Mouse (Mus musculus) macrophage (primary cell): ENCODE measurements around the gene Krt26. TPM values are rescaled to one million over a fixed set of nuclear protein-coding genes. Genes with fewer than 3 reads are reported as not detected.

ENCODE experiments used
- H3K27ac ChIP-seq: fragments of 350-480 bp; formaldehyde crosslinking; 2 replicates; pipeline ENCODE4 v1.9.0; 2021
- H3K36me3 ChIP-seq: fragments of 350-480 bp; formaldehyde crosslinking; 2 replicates; pipeline ENCODE4 v1.9.0; 2021; ENCODE audit errors: inconsistent target
- H3K4me3 ChIP-seq: fragments of 350-480 bp; formaldehyde crosslinking; 2 replicates; pipeline ENCODE4 v1.9.0; 2021; ENCODE audit errors: inconsistent target
- H3K79me2 ChIP-seq: fragments of 350-480 bp; formaldehyde crosslinking; 2 replicates; pipeline ENCODE4 v1.9.0; 2021; ENCODE audit errors: inconsistent target
- WGBS: methylation state at CpG from one replicate; pipeline ENCODE4 v1.1.7; 2026; ENCODE audit warnings: inconsistent platforms; ENCODE audit not compliant: missing documents; 5-methylcytosine and 5-hydroxymethylcytosine counted together
- polyA plus RNA-seq: library from polyadenylated mRNA; stranded (reverse); fragments of 250-400 nt; gene quantifications from 3 replicates; pipeline ENCODE4 v1.2.4, GENCODE M21; 2018; ENCODE audit warnings: inconsistent platforms
- total RNA-seq, 78 experiments: library from RNA; depleted of rRNA; stranded (reverse); fragments of 250-400 nt; gene quantifications; 1 replicate in 9 of 78; 2 replicates in 24 of 78; 3 replicates in 43 of 78; 4 replicates in 2 of 78; pipeline ENCODE4 v1.2.4; 2018; ENCODE audit warnings: inconsistent platforms in 56 of 78

Gene Krt26
- total RNA-seq (2018; cell fraction: chromatin; rRNA removed) = not detected
- total RNA-seq (2018; cell fraction: cytosol; rRNA removed) = not detected
- not detected for total RNA-seq (2018; cell fraction: nucleus; rRNA removed)
- polyA plus RNA-seq = not detected in 3 replicates

GRCm38 (mm10) chr11:99337866-99338265 lies at the start of gene Krt26:
Krt26 (minus strand) TSS chr11:99337966.
- Histone ChIP-seq H3K27ac (no peak within 1 kb of the TSS), H3K36me3 (no peaks in the 10 kb centered on the region), H3K4me3 (no peak within 1 kb of the TSS), H3K79me2 (no peaks in the 10 kb centered on the region)
- WGBS = 100% methylated on average over 9 of the region's 11 CpGs

- Histone ChIP-seq H3K4me3 (peak overlapping the region; percentile 47), H3K27ac (0 out of 2 replicates have a peak overlapping the region, but pooled peaks have one; percentile 32), H3K36me3 (no peaks in the 10 kb centered on the region), H3K79me2 (no peaks in the 10 kb centered on the region)
- 5% methylated on average over 69 of the region's 71 CpGs for WGBS
Measured at GRCm38 (mm10) chr11:99385813-99386721, 48.3 kb upstream of the Krt26 start.

- WGBS = 11% methylated on average over 5 of the region's 5 CpGs
- no peak overlapping the region for H3K27ac ChIP-seq
- no peaks in the 10 kb centered on the region for H3K36me3 ChIP-seq
- no peak overlapping the region for H3K4me3 ChIP-seq
- no peaks in the 10 kb centered on the region for H3K79me2 ChIP-seq
Measured at GRCm38 (mm10) chr11:99379568-99379967, 41.8 kb upstream of the Krt26 start.

GRCm38 (mm10) chr11:99374803-99375202 lies 37.0 kb upstream of the Krt26 start, which contains the start of gene Krt28:
Krt28 (minus strand) TSS chr11:99374903.
- Histone ChIP-seq H3K27ac (no peak within 1 kb of the TSS), H3K79me2 (no peaks in the 10 kb centered on the region), H3K36me3 (no peaks in the 10 kb centered on the region), H3K4me3 (no peak within 1 kb of the TSS)
- WGBS = 88% methylated on average over 13 of the region's 13 CpGs

GRCm38 (mm10) chr11:99369853-99370451 lies 32.2 kb upstream of the Krt26 start:
- Histone ChIP-seq H3K27ac (no peak overlapping the region), H3K4me3 (no peak overlapping the region), H3K36me3 (no peaks in the 10 kb centered on the region), H3K79me2 (no peaks in the 10 kb centered on the region)
- WGBS = 62% methylated on average over 8 of the region's 8 CpGs

- no peak overlapping the region for H3K4me3 ChIP-seq
- no peaks in the 10 kb centered on the region for H3K36me3 ChIP-seq
- 31% methylated on average over 3 of the region's 3 CpGs for WGBS
- H3K27ac ChIP-seq = no peak overlapping the region
- H3K79me2 ChIP-seq = no peaks in the 10 kb centered on the region
Measured at GRCm38 (mm10) chr11:99369229-99369628, 31.5 kb upstream of the Krt26 start.

GRCm38 (mm10) chr11:99366791-99367190 lies 29.0 kb upstream of the Krt26 start:
- no peaks in the 10 kb centered on the region for H3K79me2 ChIP-seq
- H3K4me3 ChIP-seq = no peak overlapping the region
- WGBS = 48% methylated on average over 8 of the region's 10 CpGs
- no peak overlapping the region for H3K27ac ChIP-seq
- no peaks in the 10 kb centered on the region for H3K36me3 ChIP-seq

GRCm38 (mm10) chr11:99364412-99364811 lies 26.6 kb upstream of the Krt26 start:
- Histone ChIP-seq H3K79me2 (no peaks in the 10 kb centered on the region), H3K4me3 (no peak overlapping the region), H3K36me3 (no peaks in the 10 kb centered on the region), H3K27ac (no peak overlapping the region)
- 25% methylated on average over 7 of the region's 9 CpGs for WGBS

GRCm38 (mm10) chr11:99361423-99361822 lies 23.7 kb upstream of the Krt26 start:
- Histone ChIP-seq H3K36me3 (no peaks in the 10 kb centered on the region), H3K79me2 (no peaks in the 10 kb centered on the region), H3K27ac (no peak overlapping the region), H3K4me3 (no peak overlapping the region)
- 33% methylated on average over 8 of the region's 8 CpGs for WGBS

- no peak within 1 kb of the TSS for H3K27ac ChIP-seq
- no peaks in the 10 kb centered on the region for H3K36me3 ChIP-seq
- H3K79me2 ChIP-seq = no peaks in the 10 kb centered on the region
- WGBS = 75% methylated on average over 12 of the region's 12 CpGs
- no peak within 1 kb of the TSS for H3K4me3 ChIP-seq
Measured at GRCm38 (mm10) chr11:99351004-99351403, 13.2 kb upstream of the Krt26 start, which contains the start of gene Krt27. Krt27 (minus strand) TSS chr11:99351104.

- H3K27ac ChIP-seq = no peak overlapping the region
- H3K4me3 ChIP-seq = no peak overlapping the region
- no peaks in the 10 kb centered on the region for H3K36me3 ChIP-seq
- H3K79me2 ChIP-seq = no peaks in the 10 kb centered on the region
- 89% methylated on average over 10 of the region's 11 CpGs for WGBS
Measured at GRCm38 (mm10) chr11:99339299-99339847, 1.6 kb upstream of the Krt26 start.

GRCm38 (mm10) chr11:99333426-99333825 lies 4.3 kb downstream of the Krt26 start:
- Histone ChIP-seq H3K4me3 (no peak overlapping the region), H3K36me3 (no peaks in the 10 kb centered on the region), H3K27ac (no peak overlapping the region), H3K79me2 (no peaks in the 10 kb centered on the region)
- WGBS = 83% methylated on average over 13 of the region's 13 CpGs

GRCm38 (mm10) chr11:99329655-99330054 lies 8.1 kb downstream of the Krt26 start:
- H3K36me3 ChIP-seq = no peaks in the 10 kb centered on the region
- 81% methylated on average over 2 of the region's 2 CpGs for WGBS
- no peaks in the 10 kb centered on the region for H3K79me2 ChIP-seq
- H3K4me3 ChIP-seq = no peak overlapping the region
- H3K27ac ChIP-seq = no peak overlapping the region

- 92% methylated on average over 11 of the region's 11 CpGs for WGBS
- Histone ChIP-seq H3K4me3 (no peak within 1 kb of the TSS), H3K27ac (no peak within 1 kb of the TSS), H3K79me2 (no peaks in the 10 kb centered on the region), H3K36me3 (no peaks in the 10 kb centered on the region)
Measured at GRCm38 (mm10) chr11:99322851-99323250, 14.9 kb downstream of the Krt26 start, which contains the start of gene Krt25. Krt25 (minus strand) TSS chr11:99322951.
